Mouse (Mus musculus): ENCODE data around the gene Gm37240. TPM values are rescaled to one million over a fixed set of nuclear protein-coding genes. Genes with fewer than 3 reads are reported as not detected.

The Gm37240 gene
- polyA plus RNA-seq, 1 experiment from 2014 or later, result 0.93 TPM

DNA sequence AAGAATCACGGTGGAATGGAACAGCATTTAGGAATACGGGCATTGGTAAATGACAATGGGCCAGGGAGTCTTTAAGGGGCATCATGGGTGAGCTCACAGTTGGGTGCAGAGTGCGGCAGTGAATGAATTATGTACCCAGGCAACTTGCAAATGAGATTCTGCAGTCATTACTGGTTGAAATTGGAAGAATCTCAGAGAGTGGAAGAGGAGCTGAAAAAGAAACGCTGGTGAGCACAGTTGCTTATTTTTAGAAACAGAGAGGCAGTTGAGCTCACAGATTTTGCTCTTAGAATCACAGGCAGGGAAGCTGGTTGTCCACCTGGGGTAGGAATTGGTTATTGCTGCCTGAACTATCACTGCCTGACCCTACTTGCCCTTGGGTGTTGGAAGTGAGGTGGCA lies 776.6 kb downstream of the Gm37240 start:
- H3K27me3 ChIP-seq (replicated peaks; ENCODE audit: control insufficient read depth, insufficient read depth, low read length), result no peaks in the 10 kb centered on the region
- 33% methylated on average over 4 of the region's 4 CpGs for WGBS
- no peaks in the 10 kb centered on the region for H3K9me3 ChIP-seq (ENCODE audit: control insufficient read depth, low read length)
- no peak overlapping the region for H3K4me3 ChIP-seq (ENCODE audit: low read length)
- no peaks in the 10 kb centered on the region for H3K4me1 ChIP-seq (ENCODE audit: control insufficient read depth, insufficient read depth, low read depth, low read length)
- no peak overlapping the region for H3K9ac ChIP-seq (ENCODE audit: low read depth, low read length)
- ATAC-seq, result no peak
- no peak overlapping the region for H3K4me2 ChIP-seq (ENCODE audit: low read length)
- no peak overlapping the region for H3K27ac ChIP-seq (ENCODE audit: low read depth, low read length)
- H3K36me3 ChIP-seq (ENCODE audit: control insufficient read depth, insufficient read depth, low read length), result no peaks in the 10 kb centered on the region

DNA sequence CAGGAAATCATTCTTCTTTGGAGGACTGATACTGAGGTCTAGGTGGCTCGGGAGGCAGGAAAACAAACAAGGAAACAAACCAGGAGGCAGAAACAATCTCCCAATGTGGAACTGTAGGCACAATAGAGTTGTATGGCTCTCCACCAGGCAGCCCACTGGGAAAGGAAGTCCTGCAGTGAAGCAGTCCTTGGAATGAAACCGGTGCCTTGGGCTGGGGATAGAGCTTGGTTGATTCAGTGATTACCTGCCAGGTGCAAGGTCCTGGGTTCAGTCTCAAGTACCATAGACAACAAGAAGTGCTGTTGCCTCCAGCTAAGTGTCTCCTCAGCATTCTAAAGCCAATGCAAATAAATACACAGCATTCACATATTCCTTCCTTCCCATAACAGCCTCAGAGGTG lies 778.1 kb downstream of the Gm37240 start:
- Histone ChIP-seq H3K4me3 (ENCODE audit: low read length) (no peak overlapping the region), H3K27ac (ENCODE audit: low read depth, low read length) (no peak overlapping the region), H3K27me3 (replicated peaks; ENCODE audit: control insufficient read depth, insufficient read depth, low read length) (no peaks in the 10 kb centered on the region), H3K36me3 (ENCODE audit: control insufficient read depth, insufficient read depth, low read length) (no peaks in the 10 kb centered on the region), H3K9me3 (ENCODE audit: control insufficient read depth, low read length) (no peaks in the 10 kb centered on the region), H3K4me2 (ENCODE audit: low read length) (no peak overlapping the region), H3K4me1 (ENCODE audit: control insufficient read depth, insufficient read depth, low read depth, low read length) (no peaks in the 10 kb centered on the region), H3K9ac (ENCODE audit: low read depth, low read length) (no peak overlapping the region)
- 52% methylated on average over 2 of the region's 2 CpGs for WGBS
- no peak for ATAC-seq

DNA sequence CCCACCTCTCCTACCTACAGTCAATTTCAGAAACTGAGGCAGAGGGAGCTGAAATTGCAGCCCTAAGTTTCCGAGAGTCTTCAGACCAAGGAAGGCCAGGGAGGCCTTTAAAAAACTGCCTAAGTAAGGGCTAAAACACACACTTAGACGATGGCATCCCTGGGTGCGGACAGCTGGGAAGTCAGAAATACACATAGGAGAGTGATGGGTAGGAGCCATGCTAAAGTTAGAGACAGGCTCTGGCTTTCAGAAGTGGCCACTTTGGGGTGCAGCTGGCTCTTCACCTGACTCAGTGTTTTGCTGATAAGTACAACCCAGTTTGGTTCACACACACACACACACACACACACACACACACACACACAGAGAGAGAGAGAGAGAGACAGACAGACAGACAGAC lies 778.9 kb downstream of the Gm37240 start:
- Histone ChIP-seq H3K4me1 (ENCODE audit: control insufficient read depth, insufficient read depth, low read depth, low read length) (no peaks in the 10 kb centered on the region), H3K27ac (ENCODE audit: low read depth, low read length) (no peak overlapping the region), H3K9ac (ENCODE audit: low read depth, low read length) (no peak overlapping the region), H3K9me3 (ENCODE audit: control insufficient read depth, low read length) (no peaks in the 10 kb centered on the region), H3K4me3 (ENCODE audit: low read length) (no peak overlapping the region), H3K27me3 (replicated peaks; ENCODE audit: control insufficient read depth, insufficient read depth, low read length) (no peaks in the 10 kb centered on the region), H3K36me3 (ENCODE audit: control insufficient read depth, insufficient read depth, low read length) (no peaks in the 10 kb centered on the region), H3K4me2 (ENCODE audit: low read length) (no peak overlapping the region)
- WGBS, result 86% methylated on average over 3 of the region's 3 CpGs
- no peak for ATAC-seq

DNA sequence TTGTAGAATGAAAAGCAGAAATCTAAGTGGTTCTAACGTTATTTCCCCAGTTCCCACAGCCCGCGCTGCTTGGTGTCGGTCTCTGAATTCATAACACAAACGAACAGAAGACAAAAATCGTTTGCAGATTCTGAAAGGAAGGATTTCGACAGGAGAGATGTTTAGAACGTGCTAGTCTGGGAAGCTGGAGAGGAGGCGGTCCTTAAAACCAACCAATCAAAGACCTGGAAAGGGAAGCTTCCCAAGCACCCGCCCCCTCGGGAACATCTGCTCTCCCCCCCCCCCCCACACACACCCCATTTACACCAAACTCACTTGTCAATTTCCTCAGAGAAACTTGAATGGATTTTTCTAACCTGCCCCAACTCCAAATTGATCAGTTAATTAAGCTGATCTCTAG lies 780.4 kb downstream of the Gm37240 start:
- Histone ChIP-seq H3K4me3 (ENCODE audit: low read length) (no peak overlapping the region), H3K36me3 (ENCODE audit: control insufficient read depth, insufficient read depth, low read length) (no peaks in the 10 kb centered on the region), H3K9ac (ENCODE audit: low read depth, low read length) (no peak overlapping the region), H3K27me3 (replicated peaks; ENCODE audit: control insufficient read depth, insufficient read depth, low read length) (no peaks in the 10 kb centered on the region), H3K9me3 (ENCODE audit: control insufficient read depth, low read length) (no peaks in the 10 kb centered on the region), H3K4me1 (ENCODE audit: control insufficient read depth, insufficient read depth, low read depth, low read length) (no peaks in the 10 kb centered on the region), H3K27ac (ENCODE audit: low read depth, low read length) (no peak overlapping the region), H3K4me2 (ENCODE audit: low read length) (no peak overlapping the region)
- WGBS, result 64% methylated on average over 11 of the region's 11 CpGs
- no peak for ATAC-seq

DNA sequence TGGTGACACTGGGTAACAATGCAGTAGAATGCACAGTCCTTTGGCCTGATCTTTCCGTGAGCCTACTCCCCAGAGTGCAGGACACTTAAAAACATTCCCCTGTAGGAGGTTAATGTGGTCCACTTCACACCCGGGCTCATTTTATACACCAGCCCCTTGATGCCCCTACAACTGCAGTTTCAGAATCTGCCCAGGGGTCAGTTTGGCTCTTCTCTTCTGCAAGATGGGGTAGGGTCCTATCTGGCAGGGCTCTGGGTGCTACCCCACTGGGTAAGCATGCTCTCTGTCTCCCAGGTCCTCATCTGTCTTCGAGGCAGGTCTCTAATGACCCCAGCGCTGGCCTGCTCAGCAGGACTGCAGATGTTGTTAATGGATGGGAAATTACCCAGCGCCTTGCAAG lies 783.0 kb downstream of the Gm37240 start:
- H3K4me2 ChIP-seq (ENCODE audit: low read length), result no peak overlapping the region
- H3K9ac ChIP-seq (ENCODE audit: low read depth, low read length), result no peak overlapping the region
- WGBS, result 59% methylated on average over 5 of the region's 5 CpGs
- H3K9me3 ChIP-seq (ENCODE audit: control insufficient read depth, low read length), result no peaks in the 10 kb centered on the region
- no peak overlapping the region for H3K27ac ChIP-seq (ENCODE audit: low read depth, low read length)
- H3K36me3 ChIP-seq (ENCODE audit: control insufficient read depth, insufficient read depth, low read length), result no peaks in the 10 kb centered on the region
- no peak for ATAC-seq
- H3K4me3 ChIP-seq (ENCODE audit: low read length), result no peak overlapping the region
- H3K27me3 ChIP-seq (replicated peaks; ENCODE audit: control insufficient read depth, insufficient read depth, low read length), result no peaks in the 10 kb centered on the region
- no peaks in the 10 kb centered on the region for H3K4me1 ChIP-seq (ENCODE audit: control insufficient read depth, insufficient read depth, low read depth, low read length)

DNA sequence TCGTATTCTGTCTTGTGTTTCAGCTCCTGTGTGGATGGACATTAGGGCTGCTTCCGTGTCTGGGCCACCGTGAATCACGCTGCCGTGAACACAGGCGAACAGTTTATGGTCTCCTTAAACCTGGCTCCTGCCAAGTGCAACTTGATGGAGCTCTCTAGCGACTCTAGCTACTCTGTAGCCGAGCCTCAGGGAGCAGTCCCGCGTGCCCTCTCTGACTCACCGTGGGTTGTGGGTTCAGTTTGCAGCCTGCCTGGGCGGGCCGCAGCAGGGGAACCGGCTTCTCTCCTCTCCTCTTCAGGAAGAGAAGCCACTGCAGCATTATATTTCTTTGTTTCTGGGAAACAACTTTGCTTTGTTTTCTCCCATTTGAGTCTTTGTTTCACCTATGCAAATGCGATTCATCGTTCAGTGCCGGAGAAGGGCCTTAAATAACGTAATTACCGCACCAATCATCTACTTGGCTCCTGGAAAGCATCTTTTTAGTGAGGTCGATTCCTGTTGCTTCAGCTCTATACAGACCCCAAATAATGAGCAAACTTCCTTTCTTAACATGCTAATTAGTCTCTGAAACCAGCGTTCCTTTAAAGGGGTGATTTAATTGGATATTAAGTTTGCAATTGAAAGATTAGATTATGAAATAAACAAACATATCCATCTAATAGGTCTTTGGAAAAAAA lies 806.3 kb downstream of the Gm37240 start:
- WGBS, result 49% methylated on average over 21 of the region's 21 CpGs
- H3K27ac ChIP-seq (ENCODE audit: low read depth, low read length), result no peak overlapping the region
- no peaks in the 10 kb centered on the region for H3K36me3 ChIP-seq (ENCODE audit: control insufficient read depth, insufficient read depth, low read length)
- H3K4me1 ChIP-seq (ENCODE audit: control insufficient read depth, insufficient read depth, low read depth, low read length), result no peaks in the 10 kb centered on the region
- H3K9ac ChIP-seq (ENCODE audit: low read depth, low read length), result no peak overlapping the region
- ATAC-seq, result no peak
- H3K4me3 ChIP-seq (ENCODE audit: low read length), result no peak overlapping the region
- no peaks in the 10 kb centered on the region; the same call in 1 of the 2 replicates for H3K9me3 ChIP-seq (ENCODE audit: control insufficient read depth, low read length)
- no peak overlapping the region for H3K4me2 ChIP-seq (ENCODE audit: low read length)
- no peaks in the 10 kb centered on the region for H3K27me3 ChIP-seq (replicated peaks; ENCODE audit: control insufficient read depth, insufficient read depth, low read length)

DNA sequence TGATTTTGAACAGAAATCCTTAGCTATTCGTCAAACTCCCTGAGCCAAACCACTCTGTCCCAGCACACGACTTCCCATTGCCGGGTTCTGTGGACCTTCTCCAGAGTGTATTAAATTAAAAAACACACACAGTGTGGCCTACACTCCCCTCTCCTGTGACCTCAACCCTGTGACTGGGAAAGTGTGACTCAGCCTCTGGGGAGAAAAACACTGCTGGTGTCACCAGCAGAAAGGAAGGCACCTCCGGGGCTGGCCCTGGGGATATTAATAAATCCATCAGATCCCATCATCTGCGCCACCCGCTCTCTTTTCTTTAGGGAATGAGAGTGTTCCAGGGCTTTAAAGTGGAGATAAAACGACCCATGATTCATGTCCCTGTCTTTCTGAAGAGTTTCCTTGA lies 823.2 kb downstream of the Gm37240 start:
- no peaks in the 10 kb centered on the region for H3K36me3 ChIP-seq (ENCODE audit: control insufficient read depth, insufficient read depth, low read length)
- H3K4me1 ChIP-seq (ENCODE audit: control insufficient read depth, insufficient read depth, low read depth, low read length), result no peaks in the 10 kb centered on the region
- H3K27me3 ChIP-seq (replicated peaks; ENCODE audit: control insufficient read depth, insufficient read depth, low read length), result no peaks in the 10 kb centered on the region
- H3K9me3 ChIP-seq (ENCODE audit: control insufficient read depth, low read length), result no peaks in the 10 kb centered on the region
- H3K9ac ChIP-seq (ENCODE audit: low read depth, low read length), result no peak overlapping the region
- WGBS, result 52% methylated on average over 7 of the region's 7 CpGs
- ATAC-seq, result no peak
- no peak overlapping the region for H3K4me2 ChIP-seq (ENCODE audit: low read length)
- no peak overlapping the region for H3K4me3 ChIP-seq (ENCODE audit: low read length)
- no peak overlapping the region for H3K27ac ChIP-seq (ENCODE audit: low read depth, low read length)

DNA sequence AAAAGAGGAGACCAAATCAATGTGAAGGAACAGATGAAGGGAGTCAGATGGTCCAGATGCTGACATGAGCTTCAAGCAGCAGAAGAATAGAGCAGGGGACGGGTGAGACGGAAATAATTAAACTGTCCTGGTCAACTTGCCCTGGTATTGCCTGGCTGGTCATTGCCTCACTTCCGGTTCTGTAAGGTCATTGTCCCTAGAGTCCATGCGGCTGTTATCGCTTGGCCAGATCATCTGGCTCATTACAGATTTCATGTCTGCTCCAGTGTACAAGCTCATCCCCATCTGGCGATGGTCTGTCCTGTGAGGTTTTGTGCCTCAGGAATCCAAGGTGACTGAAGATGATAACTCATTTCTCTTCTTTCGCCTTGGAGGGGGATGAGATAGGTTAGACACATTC lies 827.2 kb downstream of the Gm37240 start:
- H3K27me3 ChIP-seq (replicated peaks; ENCODE audit: control insufficient read depth, insufficient read depth, low read length), result no peaks in the 10 kb centered on the region
- 88% methylated on average over 7 of the region's 7 CpGs for WGBS
- no peak overlapping the region for H3K27ac ChIP-seq (ENCODE audit: low read depth, low read length)
- H3K9me3 ChIP-seq (ENCODE audit: control insufficient read depth, low read length), result no peaks in the 10 kb centered on the region
- H3K9ac ChIP-seq (ENCODE audit: low read depth, low read length), result no peak overlapping the region
- H3K36me3 ChIP-seq (ENCODE audit: control insufficient read depth, insufficient read depth, low read length), result no peaks in the 10 kb centered on the region
- no peak for ATAC-seq
- H3K4me2 ChIP-seq (ENCODE audit: low read length), result no peak overlapping the region
- H3K4me1 ChIP-seq (ENCODE audit: control insufficient read depth, insufficient read depth, low read depth, low read length), result no peaks in the 10 kb centered on the region
- H3K4me3 ChIP-seq (ENCODE audit: low read length), result no peak overlapping the region

DNA sequence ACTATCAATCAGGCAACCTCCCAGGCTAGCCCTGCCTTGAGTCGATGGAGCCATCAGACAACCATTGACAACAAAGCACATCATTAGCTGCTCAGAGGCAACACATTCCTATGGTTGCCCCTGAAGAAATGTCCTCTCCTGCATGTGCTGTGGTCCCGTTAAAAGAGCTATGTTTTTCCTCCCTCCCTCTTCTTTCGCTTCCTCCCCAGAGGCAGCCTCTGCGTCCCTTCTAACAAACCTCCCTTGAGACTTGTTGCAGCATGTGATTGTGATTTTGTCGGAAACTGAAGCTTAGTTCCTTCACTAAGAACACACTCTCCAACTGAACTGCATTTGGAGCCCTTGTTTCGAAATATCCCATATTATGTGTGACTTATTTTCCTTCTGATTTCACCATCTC lies 830.1 kb downstream of the Gm37240 start:
- Histone ChIP-seq H3K9me3 (ENCODE audit: control insufficient read depth, low read length) (no peaks in the 10 kb centered on the region), H3K36me3 (ENCODE audit: control insufficient read depth, insufficient read depth, low read length) (no peaks in the 10 kb centered on the region), H3K27ac (ENCODE audit: low read depth, low read length) (no peak overlapping the region), H3K9ac (ENCODE audit: low read depth, low read length) (no peak overlapping the region), H3K4me2 (ENCODE audit: low read length) (no peak overlapping the region), H3K4me3 (ENCODE audit: low read length) (no peak overlapping the region), H3K4me1 (ENCODE audit: control insufficient read depth, insufficient read depth, low read depth, low read length) (no peaks in the 10 kb centered on the region), H3K27me3 (replicated peaks; ENCODE audit: control insufficient read depth, insufficient read depth, low read length) (no peaks in the 10 kb centered on the region)
- 84% methylated on average over 6 of the region's 6 CpGs for WGBS
- no peak for ATAC-seq

DNA sequence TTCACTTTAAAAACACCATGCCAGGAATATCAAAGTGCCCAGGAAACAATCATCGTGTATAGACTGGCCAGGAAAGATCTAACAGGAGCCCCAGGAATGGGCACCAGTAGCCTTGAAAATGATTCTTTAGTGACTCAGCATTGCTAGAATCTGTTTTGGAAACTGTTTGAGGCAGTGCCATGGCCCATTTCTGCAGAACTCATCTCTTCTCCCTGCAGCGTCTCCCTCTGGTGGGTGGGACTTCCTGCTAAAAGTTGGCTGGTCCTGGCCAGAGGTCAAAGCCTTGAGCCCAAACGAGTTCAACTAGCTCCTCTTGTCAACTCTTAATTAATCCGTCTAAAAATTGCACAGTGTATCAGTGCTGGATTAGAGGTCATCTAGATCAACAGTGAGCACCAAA lies 833.8 kb downstream of the Gm37240 start:
- no peak overlapping the region for H3K27ac ChIP-seq (ENCODE audit: low read depth, low read length)
- no peaks in the 10 kb centered on the region for H3K4me1 ChIP-seq (ENCODE audit: control insufficient read depth, insufficient read depth, low read depth, low read length)
- H3K9me3 ChIP-seq (ENCODE audit: control insufficient read depth, low read length), result no peaks in the 10 kb centered on the region
- H3K4me2 ChIP-seq (ENCODE audit: low read length), result no peak overlapping the region
- no peaks in the 10 kb centered on the region for H3K36me3 ChIP-seq (ENCODE audit: control insufficient read depth, insufficient read depth, low read length)
- no peaks in the 10 kb centered on the region for H3K27me3 ChIP-seq (replicated peaks; ENCODE audit: control insufficient read depth, insufficient read depth, low read length)
- WGBS, result 91% methylated on average over 4 of the region's 4 CpGs
- no peak overlapping the region for H3K9ac ChIP-seq (ENCODE audit: low read depth, low read length)
- no peak for ATAC-seq
- H3K4me3 ChIP-seq (ENCODE audit: low read length), result no peak overlapping the region

Measured in hindbrain, embryonic 16.5 days (tissue).